Mouse (Mus musculus): ENCODE measurements around the gene Slc12a3. TPM values are rescaled to one million over a fixed set of nuclear protein-coding genes. Genes with fewer than 3 reads are reported as not detected.

The Slc12a3 gene
- total and polyA plus RNA-seq, 3 experiments: 0.17 TPM; not detected in 2

DNA sequence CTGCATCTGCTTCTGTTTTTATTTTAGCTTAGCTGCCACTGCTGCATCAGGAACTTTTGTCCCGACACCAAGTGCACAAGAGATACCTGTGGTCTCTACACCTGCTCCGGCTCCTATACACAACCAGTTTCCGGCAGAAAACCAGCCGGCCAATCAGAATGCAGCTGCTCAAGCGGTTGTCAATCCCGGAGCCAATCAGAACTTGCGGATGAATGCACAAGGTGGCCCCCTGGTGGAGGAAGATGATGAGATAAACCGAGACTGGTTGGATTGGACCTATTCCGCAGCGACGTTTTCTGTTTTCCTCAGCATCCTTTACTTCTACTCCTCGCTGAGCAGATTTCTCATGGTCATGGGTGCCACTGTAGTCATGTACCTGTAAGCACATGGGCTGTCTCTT is 63.1 kb downstream of the Slc12a3 start:
- Histone ChIP-seq H3K79me2 (replicated peaks; ENCODE audit: control insufficient read depth, extremely low read depth, insufficient read depth, poor library complexity, severe bottlenecking) (peaks cover 49% of the 10 kb centered on the region), H3K4me2 (ENCODE audit: insufficient read depth, low read depth, poor library complexity, severe bottlenecking) (no peak overlapping the region), H3K36me3 (replicated peaks in 1 of 2; ENCODE audit: control insufficient read depth in 1 of 2, insufficient read depth in 1 of 2, low read length in 1 of 2) (peaks cover 72 to 87% of the 10 kb centered on the region in 2 experiments), H3K27me3 (replicated peaks) (no peaks in the 10 kb centered on the region), H3K27ac (ENCODE audit: insufficient read depth, low read depth) (no peak overlapping the region), H3K4me3 (replicated peaks in 1 of 3; ENCODE audit: low read depth in 2 of 3, low read length in 2 of 3, poor library complexity in 1 of 3) (no peak overlapping the region), H3K9ac (ENCODE audit: insufficient read depth, low read depth) (no peak overlapping the region), H3K4me1 (ENCODE audit: control insufficient read depth in 1 of 2, insufficient read depth in 2 of 2) (peaks cover 11 to 62% of the 10 kb centered on the region in 2 experiments), H3K9me3 (replicated peaks; ENCODE audit: low read length) (no peaks in the 10 kb centered on the region)
- peak; percentile 72 for DNase-seq (ENCODE audit: extremely low read depth)
- TF ChIP-seq SMC3 (IDR thresholded peaks at IDR 0.05; ENCODE audit: low read depth, low read length) (peak; percentile 64), MXI1 (IDR thresholded peaks at IDR 0.05; ENCODE audit: low read depth, low read length) (no peak), NRF1 (IDR thresholded peaks at IDR 0.05; ENCODE audit: low read depth, low read length) (no peak), MAX (IDR thresholded peaks at IDR 0.05; ENCODE audit: low read length) (no peak), CTCF (conservative IDR thresholded peaks at IDR 0.05 in 1 of 2, IDR thresholded peaks at IDR 0.05 in 1 of 2; ENCODE audit: low read depth in 2 of 2, low read length in 2 of 2) (peak; percentile 39 to 64), GABPA (IDR thresholded peaks at IDR 0.05; ENCODE audit: insufficient replicate concordance, low read depth, low read length) (no peak), CHD1 (IDR thresholded peaks at IDR 0.05; ENCODE audit: low read depth, low read length) (no peak)
- in situ Hi-C loops (cut with MboI; ENCODE audit: low pct_ligation_motif_present, low pct_unique_long_range_greater_than_20kb, low sequenced_read_pairs): no loop called here
- dilution Hi-C loops (cut with MboI; ENCODE audit: extremely low pct_ligation_motif_present, extremely low pct_unique_long_range_greater_than_20kb, low sequenced_read_pairs): no loop called here

DNA sequence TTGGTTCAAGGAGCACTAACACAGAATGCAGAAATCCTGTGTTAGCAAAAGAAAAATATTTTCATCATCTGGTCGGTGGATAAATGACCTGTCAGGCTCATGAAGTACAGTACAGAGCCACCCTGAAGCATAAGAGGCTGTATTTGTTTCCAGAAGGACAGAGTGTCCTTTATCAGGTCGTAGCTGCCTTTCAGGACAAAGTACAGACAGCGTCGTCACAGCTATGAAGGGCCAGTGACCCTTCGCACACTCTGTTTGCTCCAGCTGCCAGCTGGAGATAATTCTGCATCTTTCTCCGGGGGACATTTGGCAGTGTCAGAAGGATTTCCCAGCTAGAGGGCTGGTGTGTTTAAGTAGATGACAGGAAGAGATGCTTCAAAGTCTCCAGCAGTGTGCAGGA is 63.6 kb downstream of the Slc12a3 start:
- H3K4me1 ChIP-seq (ENCODE audit: control insufficient read depth in 1 of 2, insufficient read depth in 2 of 2): peaks cover 11 to 64% of the 10 kb centered on the region in 2 experiments
- no peak for DNase-seq (ENCODE audit: extremely low read depth)
- H3K4me3 ChIP-seq (replicated peaks in 1 of 3; ENCODE audit: low read depth in 2 of 3, low read length in 2 of 3, poor library complexity in 1 of 3): no peak overlapping the region
- peaks cover 77 to 92% of the 10 kb centered on the region in 2 experiments for H3K36me3 ChIP-seq (replicated peaks in 1 of 2; ENCODE audit: control insufficient read depth in 1 of 2, insufficient read depth in 1 of 2, low read length in 1 of 2)
- H3K79me2 ChIP-seq (replicated peaks; ENCODE audit: control insufficient read depth, extremely low read depth, insufficient read depth, poor library complexity, severe bottlenecking): peaks cover 45% of the 10 kb centered on the region
- H3K27ac ChIP-seq (ENCODE audit: insufficient read depth, low read depth): no peak overlapping the region
- no peak overlapping the region for H3K4me2 ChIP-seq (ENCODE audit: insufficient read depth, low read depth, poor library complexity, severe bottlenecking)
- no peak for TF ChIP-seq KAT2A (IDR thresholded peaks at IDR 0.05; ENCODE audit: insufficient replicate concordance, low read length)
- H3K9ac ChIP-seq (ENCODE audit: insufficient read depth, low read depth): no peak overlapping the region
- no peaks in the 10 kb centered on the region for H3K27me3 ChIP-seq (replicated peaks)
- dilution Hi-C loops (cut with MboI; ENCODE audit: extremely low pct_ligation_motif_present, extremely low pct_unique_long_range_greater_than_20kb, low sequenced_read_pairs): no loop called here
- in situ Hi-C loops (cut with MboI; ENCODE audit: low pct_ligation_motif_present, low pct_unique_long_range_greater_than_20kb, low sequenced_read_pairs): no loop called here
- no peaks in the 10 kb centered on the region for H3K9me3 ChIP-seq (replicated peaks; ENCODE audit: low read length)

DNA sequence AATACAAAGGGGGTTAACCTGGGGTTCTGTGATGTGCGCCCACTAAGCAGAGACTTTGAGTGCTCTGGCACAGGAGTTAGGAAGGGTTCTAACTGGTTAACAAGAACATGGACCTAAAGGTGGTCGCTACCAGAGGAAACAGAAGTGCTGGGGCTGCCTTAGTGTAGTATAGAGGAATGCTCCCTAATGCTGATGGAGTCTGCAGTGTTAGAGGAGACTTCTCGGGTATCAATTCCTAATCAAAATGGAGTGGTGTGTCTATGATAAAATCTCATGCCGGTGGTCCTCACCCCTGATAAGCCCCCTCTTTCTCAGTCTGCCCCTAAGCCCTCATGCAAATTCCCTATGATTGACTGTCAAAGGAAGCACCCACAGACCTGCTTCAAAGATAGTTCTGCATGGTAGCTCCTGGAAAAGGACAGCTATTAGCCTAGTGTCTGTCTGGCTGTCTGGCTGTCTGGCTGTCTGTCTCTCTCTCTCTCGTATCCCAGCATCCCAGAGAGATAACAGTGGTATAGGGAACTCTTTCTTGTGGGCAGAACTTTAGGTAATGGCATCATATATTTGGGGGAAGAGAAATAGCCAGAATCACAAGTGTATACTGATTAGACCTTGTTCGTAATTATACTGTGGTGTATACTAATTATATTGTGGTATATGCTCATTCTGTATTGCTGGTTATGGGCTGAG is 67.0 kb downstream of the Slc12a3 start:
- no peak for DNase-seq (ENCODE audit: extremely low read depth)
- peaks cover 75 to 96% of the 10 kb centered on the region in 2 experiments for H3K36me3 ChIP-seq (replicated peaks in 1 of 2; ENCODE audit: control insufficient read depth in 1 of 2, insufficient read depth in 1 of 2, low read length in 1 of 2)
- no peaks in the 10 kb centered on the region for H3K9me3 ChIP-seq (replicated peaks; ENCODE audit: low read length)
- peaks cover 5 to 56% of the 10 kb centered on the region in 2 experiments; a peak in 2 of 4 replicates for H3K4me1 ChIP-seq (ENCODE audit: control insufficient read depth in 1 of 2, insufficient read depth in 2 of 2)
- in situ Hi-C loops (cut with MboI; ENCODE audit: low pct_ligation_motif_present, low pct_unique_long_range_greater_than_20kb, low sequenced_read_pairs) (no loop called here), dilution Hi-C loops (cut with MboI; ENCODE audit: extremely low pct_ligation_motif_present, extremely low pct_unique_long_range_greater_than_20kb, low sequenced_read_pairs) (no loop called here)
- H3K4me2 ChIP-seq (ENCODE audit: insufficient read depth, low read depth, poor library complexity, severe bottlenecking): no peak overlapping the region
- TF ChIP-seq E2F4 (IDR thresholded peaks at IDR 0.05; ENCODE audit: insufficient replicate concordance, low read depth, low read length) (no peak), POLR2A (IDR thresholded peaks at IDR 0.05; ENCODE audit: low read depth, low read length) (peak; percentile 15; the same call in 1 of the 2 replicates), POLR2AphosphoS2 (IDR thresholded peaks at IDR 0.05; ENCODE audit: low read depth, low read length) (peak; percentile 96)
- no peak overlapping the region for H3K27ac ChIP-seq (ENCODE audit: insufficient read depth, low read depth)
- peaks cover 14% of the 10 kb centered on the region; the same call in 1 of the 2 replicates for H3K79me2 ChIP-seq (replicated peaks; ENCODE audit: control insufficient read depth, extremely low read depth, insufficient read depth, poor library complexity, severe bottlenecking)
- H3K4me3 ChIP-seq (replicated peaks in 1 of 3; ENCODE audit: low read depth in 2 of 3, low read length in 2 of 3, poor library complexity in 1 of 3): no peak overlapping the region
- H3K27me3 ChIP-seq (replicated peaks): no peaks in the 10 kb centered on the region
- no peak overlapping the region for H3K9ac ChIP-seq (ENCODE audit: insufficient read depth, low read depth)

All from CH12.LX (cell line).